Mouse (Mus musculus): ENCODE measurements at regions not wholly inside any gene's neighbourhood (a gene's known extent, or its start where the extent isn't known, plus 50 kb on each side); places are given as distances from the start of the nearest gene placed in this dataset.

DNA sequence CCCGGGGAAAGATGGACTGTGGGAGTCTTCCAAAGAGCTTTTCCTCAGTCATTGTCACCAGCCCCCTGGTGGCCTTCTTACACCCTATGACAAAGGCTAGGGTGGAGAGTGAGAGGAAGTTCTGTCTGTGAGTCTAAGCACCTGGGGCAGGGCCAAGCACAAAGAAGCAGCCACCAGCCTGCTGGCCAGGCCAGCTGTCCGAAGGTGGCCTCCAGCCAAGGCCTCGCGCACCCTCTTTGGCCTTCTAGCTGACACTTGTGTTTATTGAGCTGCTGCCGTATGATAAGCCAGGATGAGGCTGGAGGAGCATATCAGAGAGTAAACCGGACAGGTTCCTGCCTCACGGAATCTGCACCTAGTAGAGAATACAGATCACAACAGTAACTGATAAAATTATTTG is 99.0 kb upstream of the Cacna1e start:
- Histone ChIP-seq H3K79me2 (ENCODE audit: control insufficient read depth, insufficient read depth, low read length, poor library complexity) (no peaks in the 10 kb centered on the region), H3K9ac (ENCODE audit: control insufficient read depth, low read depth, low read length, poor library complexity, severe bottlenecking) (no peak overlapping the region), H3K4me1 (ENCODE audit: control insufficient read depth in 1 of 2, insufficient read depth in 2 of 2, low read length in 2 of 2) (no peaks in the 10 kb centered on the region), H3K27me3 (ENCODE audit: control insufficient read depth in 1 of 2, insufficient read depth in 2 of 2, low read length in 2 of 2) (peaks cover 0 to 3% of the 10 kb centered on the region in 2 experiments; a peak in 2 of 4 replicates), H3K27ac (ENCODE audit: control insufficient read depth, low read depth, low read length) (no peak overlapping the region), H3K9me3 (replicated peaks; ENCODE audit: insufficient read depth, low read length) (no peaks in the 10 kb centered on the region), H3K36me3 (ENCODE audit: control insufficient read depth in 1 of 2, insufficient read depth in 2 of 2, low read length in 2 of 2) (no peaks in the 10 kb centered on the region), H3K4me3 (ENCODE audit: control insufficient read depth in 1 of 2, insufficient read depth in 1 of 2, low read depth in 2 of 2, low read length in 2 of 2) (no peak overlapping the region)
- TF ChIP-seq POLR2A (IDR thresholded peaks at IDR 0.05; ENCODE audit: control insufficient read depth in 1 of 2, insufficient read depth in 1 of 2, low read depth in 1 of 2, low read length in 2 of 2, poor library complexity in 1 of 2) (no peak), MAZ (IDR thresholded peaks at IDR 0.05; ENCODE audit: low read depth, low read length) (no peak), SMC3 (IDR thresholded peaks at IDR 0.05; ENCODE audit: low read depth, low read length) (no peak), MAFK (IDR thresholded peaks at IDR 0.05; ENCODE audit: borderline replicate concordance, low read depth, low read length) (no peak), MYB (IDR thresholded peaks at IDR 0.05; ENCODE audit: low read depth, low read length) (no peak), USF1 (IDR thresholded peaks at IDR 0.05; ENCODE audit: low read depth, low read length) (no peak), KAT2A (conservative IDR thresholded peaks at IDR 0.05; ENCODE audit: low read depth, low read length) (no peak), HCFC1 (IDR thresholded peaks at IDR 0.05; ENCODE audit: low read depth, low read length) (no peak), MXI1 (IDR thresholded peaks at IDR 0.05; ENCODE audit: low read depth, low read length) (no peak), JUND (IDR thresholded peaks at IDR 0.05; ENCODE audit: low read depth, low read length) (no peak)
- DNase-seq (ENCODE audit: low read depth, low spot score): no peak

DNA sequence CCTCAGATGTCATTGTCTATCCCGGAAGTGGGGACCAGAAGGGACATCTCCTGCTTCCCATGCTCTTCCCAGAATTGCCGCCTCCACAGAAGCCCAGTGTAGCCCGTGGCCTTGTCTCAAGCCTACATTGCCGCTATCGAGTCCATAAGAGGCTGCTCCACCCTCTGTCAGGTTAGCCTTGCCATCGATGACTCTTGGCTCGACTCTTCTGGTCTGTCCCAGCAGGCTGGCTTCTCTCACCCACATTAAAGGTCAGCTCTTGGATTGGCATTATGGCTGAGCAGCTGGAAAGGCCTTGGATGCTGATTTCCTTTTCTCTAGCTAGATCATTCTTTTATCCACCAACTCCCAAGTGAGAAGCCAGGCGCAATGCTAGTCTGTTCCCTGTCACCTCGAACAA is 98.5 kb upstream of the Cacna1e start:
- TF ChIP-seq MYC (IDR thresholded peaks at IDR 0.05; ENCODE audit: low read depth, low read length) (no peak), SMC3 (IDR thresholded peaks at IDR 0.05; ENCODE audit: low read depth, low read length) (no peak), TBP (IDR thresholded peaks at IDR 0.05; ENCODE audit: low read depth, low read length) (no peak), POLR2A (IDR thresholded peaks at IDR 0.05; ENCODE audit: control insufficient read depth in 1 of 2, insufficient read depth in 1 of 2, low read depth in 1 of 2, low read length in 2 of 2, poor library complexity in 1 of 2) (no peak), RCOR1 (IDR thresholded peaks at IDR 0.05; ENCODE audit: low read depth, low read length) (no peak), MXI1 (IDR thresholded peaks at IDR 0.05; ENCODE audit: low read depth, low read length) (no peak), GATA1 (IDR thresholded peaks at IDR 0.05; ENCODE audit: low read depth, low read length) (no peak), BHLHE40 (IDR thresholded peaks at IDR 0.05; ENCODE audit: borderline replicate concordance, low read depth, low read length) (no peak), EP300 (IDR thresholded peaks at IDR 0.05; ENCODE audit: low read depth in 1 of 2, low read length in 2 of 2) (no peak), JUND (IDR thresholded peaks at IDR 0.05; ENCODE audit: low read depth, low read length) (no peak)
- H3K9me3 ChIP-seq (replicated peaks; ENCODE audit: insufficient read depth, low read length): no peaks in the 10 kb centered on the region
- H3K27ac ChIP-seq (ENCODE audit: control insufficient read depth, low read depth, low read length): no peak overlapping the region
- peaks cover 0 to 3% of the 10 kb centered on the region in 2 experiments; a peak in 2 of 4 replicates for H3K27me3 ChIP-seq (ENCODE audit: control insufficient read depth in 1 of 2, insufficient read depth in 2 of 2, low read length in 2 of 2)
- no peak for DNase-seq (ENCODE audit: low read depth, low spot score)
- H3K4me1 ChIP-seq (ENCODE audit: control insufficient read depth in 1 of 2, insufficient read depth in 2 of 2, low read length in 2 of 2): no peaks in the 10 kb centered on the region
- no peaks in the 10 kb centered on the region for H3K79me2 ChIP-seq (ENCODE audit: control insufficient read depth, insufficient read depth, low read length, poor library complexity)
- H3K4me3 ChIP-seq (ENCODE audit: control insufficient read depth in 1 of 2, insufficient read depth in 1 of 2, low read depth in 2 of 2, low read length in 2 of 2): no peak overlapping the region
- H3K36me3 ChIP-seq (ENCODE audit: control insufficient read depth in 1 of 2, insufficient read depth in 2 of 2, low read length in 2 of 2): no peaks in the 10 kb centered on the region
- no peak overlapping the region for H3K9ac ChIP-seq (ENCODE audit: control insufficient read depth, low read depth, low read length, poor library complexity, severe bottlenecking)

Measured in MEL (cell line).